Mouse (Mus musculus): ENCODE data around the gene Tat.

Tat gene

DNA sequence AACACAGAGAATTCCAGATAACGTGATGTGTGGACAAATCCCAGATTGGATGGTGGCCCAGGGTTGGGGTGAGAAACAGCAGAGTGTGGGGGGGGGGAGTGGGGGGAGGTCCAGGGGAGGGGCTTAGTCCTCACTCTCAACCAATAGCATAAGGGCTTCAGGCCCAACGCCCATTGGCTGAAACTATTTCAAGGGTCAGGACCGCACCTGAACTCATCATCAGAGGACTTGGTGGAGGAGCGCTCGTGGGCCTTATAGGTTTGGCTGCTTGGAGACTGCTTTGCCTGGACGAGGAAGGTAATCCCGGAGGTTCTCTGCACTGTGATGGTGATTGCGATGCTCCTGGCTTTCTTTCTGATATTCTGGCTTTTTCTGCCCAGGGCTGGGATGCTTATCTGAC is at the start of gene Tat:
Gene Tat, plus strand, starts transcription at position 214 of the 400 bp plus-strand sequence.
- no peak for DNase-seq (ENCODE audit: low spot score)

DNA sequence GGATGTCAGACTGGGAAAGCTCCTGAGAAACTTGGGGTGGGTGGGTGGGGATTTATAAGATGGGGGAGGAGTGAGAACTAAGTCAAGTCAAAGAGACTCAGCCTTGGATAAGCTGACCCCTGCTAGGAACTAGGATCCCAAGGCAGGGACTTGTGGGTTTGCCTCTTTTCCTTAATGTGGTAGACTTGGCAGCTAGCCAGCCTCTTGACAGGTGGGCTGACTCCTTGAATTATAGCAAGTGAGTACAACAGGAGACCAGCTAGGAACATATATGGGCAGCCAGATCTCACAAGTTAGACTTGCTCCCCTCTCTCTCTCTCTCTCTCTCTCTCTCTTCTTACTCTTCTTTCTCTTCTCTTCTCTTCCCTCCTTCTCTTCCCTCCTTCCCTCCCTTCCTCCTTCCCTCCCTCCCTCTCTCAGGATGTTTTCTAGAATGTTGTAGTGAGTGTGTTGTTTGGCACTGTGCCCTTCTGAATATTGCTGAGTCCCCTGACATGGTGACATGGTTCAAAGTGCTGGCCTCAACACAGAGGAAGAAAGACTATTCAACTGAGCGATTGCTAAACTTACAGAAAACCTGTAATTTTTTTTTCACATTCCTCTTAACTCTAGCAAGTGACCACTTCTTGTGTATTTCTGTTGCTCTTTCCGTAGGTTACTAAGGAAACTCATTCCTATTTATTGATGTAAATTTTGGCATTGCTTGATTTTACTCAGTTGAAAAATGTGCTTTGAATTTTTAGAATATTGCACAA is 48.5 kb upstream of the Tat start:
- DNase-seq (ENCODE audit: low spot score): no peak

DNA sequence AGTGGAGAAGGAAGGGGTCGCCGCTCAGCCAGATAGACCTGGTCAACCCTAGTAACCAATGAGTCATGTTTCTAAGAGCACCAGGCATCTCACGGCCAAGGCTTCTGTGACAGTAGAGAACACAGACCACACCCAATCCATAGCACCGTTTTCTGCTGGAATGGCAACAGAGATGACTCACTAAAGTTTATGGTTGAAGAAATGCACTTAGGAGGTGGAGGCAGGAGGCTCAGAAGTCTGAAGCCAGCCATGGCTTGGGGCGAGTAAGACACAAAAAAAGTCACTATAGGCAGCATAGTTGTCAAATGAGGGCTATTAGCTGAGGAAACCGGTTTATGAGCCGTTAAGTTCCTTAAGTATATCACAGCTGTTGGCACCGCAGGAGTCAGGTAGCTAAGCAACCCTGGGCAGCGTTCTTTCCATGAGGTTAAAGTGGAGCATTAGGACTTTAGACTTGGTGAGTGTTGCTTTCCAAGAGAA is 45.0 kb upstream of the Tat start:
- no peak for DNase-seq (ENCODE audit: low spot score)

DNA sequence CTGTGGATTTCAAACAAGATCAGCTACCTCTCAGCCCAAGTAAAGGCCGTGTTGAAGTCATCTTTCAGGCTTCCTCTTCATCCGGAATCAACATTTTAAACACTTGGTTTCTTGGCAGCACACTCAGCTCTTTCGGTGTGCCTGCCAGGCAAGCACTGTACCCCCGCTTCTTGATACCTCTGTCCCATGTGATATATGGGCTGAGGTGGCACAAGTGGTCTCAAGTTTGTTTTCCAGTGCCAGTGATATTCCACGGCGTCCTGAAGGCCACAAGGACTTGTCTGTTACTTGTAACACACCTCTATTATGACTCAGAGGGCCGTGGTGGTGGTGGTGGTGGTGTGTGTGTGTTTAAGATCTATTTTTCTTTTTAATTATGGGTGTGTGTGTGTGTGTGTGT is 44.5 kb upstream of the Tat start:
- no peak for DNase-seq (ENCODE audit: low spot score)

DNA sequence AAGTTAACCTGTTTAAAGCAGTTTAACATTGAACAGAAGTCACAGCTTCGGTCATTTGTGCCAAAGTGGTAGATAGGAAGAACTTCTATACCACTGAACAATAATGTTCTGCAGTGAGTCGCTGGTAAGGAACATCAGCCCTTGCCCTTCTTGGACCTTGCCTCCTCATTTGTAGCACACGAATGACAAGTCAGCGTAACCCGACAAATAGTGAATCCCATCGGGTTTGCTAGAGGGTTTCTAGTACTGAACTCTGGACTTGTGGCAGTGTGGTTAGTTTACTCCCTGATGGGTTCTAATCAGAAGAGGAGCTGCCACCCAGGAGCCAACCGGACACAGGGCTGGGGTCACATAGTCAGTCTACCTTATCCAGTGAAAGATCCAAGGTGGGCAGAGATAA is 44.0 kb upstream of the Tat start:
- no peak for DNase-seq (ENCODE audit: low spot score)

DNA sequence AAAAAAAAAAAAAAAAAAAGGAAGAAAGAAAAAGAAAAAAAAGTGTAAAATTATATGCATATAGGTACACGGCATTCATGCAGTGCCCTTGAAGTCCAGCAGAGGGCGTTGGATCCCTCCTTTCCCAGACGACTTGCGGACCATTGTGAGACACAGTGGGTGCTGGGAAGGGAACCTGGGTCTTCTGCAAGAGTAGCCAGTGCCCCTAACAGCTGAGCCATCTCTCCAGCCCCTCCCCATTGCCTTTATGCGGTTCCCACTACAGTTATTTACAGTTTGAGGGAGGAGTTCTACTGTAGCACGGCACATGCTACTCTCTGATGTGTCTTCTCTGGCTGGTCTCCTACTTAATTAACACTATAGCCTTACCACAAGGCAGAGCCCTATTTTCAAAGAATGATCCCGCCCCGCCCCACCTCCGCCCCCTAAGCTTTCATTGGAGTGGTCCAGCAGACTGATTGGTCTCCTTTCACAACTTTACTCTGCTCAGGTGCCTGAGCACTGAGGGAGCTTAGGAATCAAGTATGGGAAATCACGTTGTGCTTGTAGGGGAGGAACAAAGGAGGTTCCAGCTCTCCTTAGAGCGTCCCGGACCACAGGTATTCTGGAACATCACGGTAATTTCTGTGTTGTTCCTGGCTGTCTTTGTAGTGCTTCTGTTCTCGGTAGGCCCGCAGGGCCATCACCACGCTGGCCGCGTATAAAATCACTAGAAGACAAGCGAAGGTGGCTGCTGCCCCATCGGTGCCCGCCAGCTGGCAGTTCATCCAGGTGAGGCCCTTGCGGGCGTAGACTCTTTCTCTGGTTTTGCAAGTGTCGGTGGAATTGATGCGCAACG is 42.6 kb upstream of the Tat start:
- peak; percentile 68 for DNase-seq (ENCODE audit: low spot score)

DNA sequence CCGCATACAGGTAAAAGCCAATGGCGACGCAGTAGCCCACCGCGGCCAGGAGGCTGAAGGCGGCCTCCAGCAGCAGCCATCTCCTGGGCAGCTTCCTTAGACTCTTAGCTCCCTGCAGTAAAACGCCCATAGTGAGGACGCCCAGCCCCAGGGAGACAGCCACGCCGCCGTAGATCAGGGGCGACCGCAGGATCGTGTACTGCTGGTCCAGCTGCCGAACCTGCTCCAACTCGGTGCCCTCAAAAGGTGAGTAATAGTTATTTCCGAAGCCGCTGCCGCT is 42.0 kb upstream of the Tat start:
- DNase-seq (ENCODE audit: low spot score): no peak

DNA sequence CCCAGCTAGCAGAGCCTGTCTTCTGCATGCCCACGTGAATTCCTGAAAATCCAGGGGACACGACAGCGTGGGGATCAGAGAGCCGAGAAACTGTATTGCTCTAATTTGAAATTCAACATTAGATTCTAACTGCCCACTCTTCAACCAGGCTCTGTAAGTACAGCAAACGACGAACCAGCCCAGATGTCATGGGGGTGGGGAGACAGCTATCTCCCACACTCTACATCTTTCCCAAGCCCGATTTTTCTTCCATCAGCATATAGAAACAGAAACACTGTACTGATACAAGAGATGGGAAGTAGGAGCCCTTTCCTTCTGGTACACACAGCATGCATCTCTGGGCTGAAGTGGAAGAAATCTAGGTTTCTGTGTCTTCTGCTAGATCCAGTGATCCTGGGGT is 38.1 kb upstream of the Tat start:
- no peak for DNase-seq (ENCODE audit: low spot score)

DNA sequence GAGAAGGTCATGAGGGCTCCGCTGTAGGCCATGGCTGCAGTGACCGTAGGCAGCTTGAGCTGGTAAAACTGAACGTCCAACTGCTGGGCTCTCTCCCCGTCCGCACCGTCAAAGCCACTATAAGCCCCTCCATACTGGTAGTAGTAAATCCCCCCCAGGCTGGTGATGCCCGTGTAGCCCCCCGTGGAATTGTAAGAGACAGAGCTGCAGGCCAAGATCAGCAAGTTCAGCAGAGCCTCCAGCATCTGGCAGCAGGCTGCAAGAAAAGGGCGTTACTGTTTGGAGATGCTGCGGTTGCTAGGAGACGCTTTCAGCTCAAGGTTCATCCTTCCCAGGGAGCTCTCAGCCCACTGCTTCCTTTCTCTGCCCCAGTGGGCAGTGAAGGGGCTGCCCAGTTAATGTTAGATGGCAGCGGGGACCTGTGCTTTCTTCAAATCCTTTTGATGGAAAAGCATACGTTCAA is 35.7 kb upstream of the Tat start:
- DNase-seq (ENCODE audit: low spot score): no peak

DNA sequence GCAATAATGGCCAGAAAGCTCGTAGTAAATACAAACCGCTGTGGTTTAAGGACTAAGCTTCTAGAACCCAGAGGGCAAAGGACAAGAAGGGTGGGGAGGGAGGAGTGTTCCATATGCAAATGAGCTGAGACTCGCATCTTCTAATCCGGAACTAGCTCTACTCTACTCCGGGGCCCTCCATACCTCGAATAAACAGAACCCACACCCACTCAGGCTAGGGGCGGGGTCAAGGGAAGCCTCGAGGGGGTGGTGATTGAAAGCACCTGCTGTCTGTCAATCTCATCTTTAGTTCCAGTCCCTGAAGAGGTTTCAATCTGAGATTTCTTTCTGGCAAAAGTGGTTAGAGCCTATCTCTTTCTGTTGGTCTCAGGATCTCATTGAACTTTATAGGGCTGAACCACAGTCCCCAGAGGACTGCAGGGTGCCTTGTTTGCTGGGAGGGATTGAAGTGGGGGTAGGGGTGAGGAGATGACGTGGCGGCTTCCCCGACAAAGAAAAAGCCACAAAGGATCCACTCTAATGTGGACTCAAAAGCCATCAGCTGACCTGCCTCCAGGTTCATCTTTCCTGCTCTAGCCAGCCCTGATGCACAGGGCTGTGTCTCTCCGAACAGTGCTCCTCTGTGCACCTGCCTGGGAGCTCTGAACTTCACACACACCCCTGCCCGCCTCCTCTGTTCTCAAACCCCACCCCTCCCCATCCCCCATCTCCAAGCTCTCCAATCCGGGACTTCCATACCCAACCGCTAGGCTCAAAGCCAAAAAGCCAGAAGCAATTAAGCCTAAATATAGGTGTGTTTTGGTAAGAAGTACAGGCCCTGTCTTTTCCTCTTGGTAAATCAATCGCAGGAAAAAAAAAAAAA is 32.8 kb upstream of the Tat start:
- DNase-seq (ENCODE audit: low spot score): no peak

DNA sequence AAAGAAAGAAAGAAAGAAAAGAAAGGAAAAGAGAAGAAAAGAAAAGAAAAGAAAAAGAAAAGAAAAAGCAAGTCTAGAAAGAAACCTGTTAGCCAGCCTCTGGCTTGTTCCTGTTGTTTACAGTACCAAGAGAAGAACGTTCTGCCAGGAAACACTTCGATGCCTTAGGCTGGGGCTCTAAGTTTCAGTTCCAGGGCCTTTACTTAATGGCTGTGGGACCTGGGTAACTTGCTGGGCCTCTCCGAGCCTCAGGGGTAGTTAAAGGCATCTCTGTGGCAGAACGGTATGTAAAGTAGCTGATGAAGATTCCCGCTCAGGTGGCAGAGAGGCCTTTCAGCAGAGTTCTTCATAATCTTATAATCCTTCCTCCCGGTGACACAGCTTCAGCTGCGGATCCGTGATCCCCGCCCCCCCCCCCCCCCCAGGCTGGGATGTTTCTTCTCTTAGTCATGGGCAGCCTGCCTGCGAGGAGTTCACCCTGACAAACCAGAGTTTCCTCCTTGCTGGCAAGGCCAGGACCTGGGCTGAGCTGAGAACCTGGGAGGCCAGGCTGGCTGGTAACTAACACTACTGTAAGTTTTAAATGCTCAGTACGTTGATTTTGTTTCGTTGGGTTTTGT is 32.1 kb upstream of the Tat start:
- no peak for DNase-seq (ENCODE audit: low spot score)

DNA sequence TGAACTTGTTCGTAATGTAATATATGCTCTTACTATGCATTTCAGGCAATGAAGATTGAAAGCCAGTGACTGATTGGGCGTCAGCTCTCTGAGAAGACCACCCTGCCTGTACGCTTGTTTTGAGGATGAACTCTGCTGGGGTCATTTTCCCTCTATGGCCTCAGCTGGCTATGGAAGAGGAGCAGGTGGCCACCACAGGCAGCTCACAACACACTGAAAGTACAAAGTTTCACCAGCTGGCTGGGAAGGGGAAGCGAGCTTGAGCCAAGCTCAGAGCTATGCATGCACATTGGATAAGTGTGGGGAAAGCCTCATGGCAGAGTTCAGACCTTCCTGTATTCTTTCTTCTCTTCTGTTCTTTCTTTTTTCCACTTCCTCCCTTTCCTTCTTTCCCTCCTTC is 31.1 kb upstream of the Tat start:
- DNase-seq (ENCODE audit: low spot score): no peak

DNA sequence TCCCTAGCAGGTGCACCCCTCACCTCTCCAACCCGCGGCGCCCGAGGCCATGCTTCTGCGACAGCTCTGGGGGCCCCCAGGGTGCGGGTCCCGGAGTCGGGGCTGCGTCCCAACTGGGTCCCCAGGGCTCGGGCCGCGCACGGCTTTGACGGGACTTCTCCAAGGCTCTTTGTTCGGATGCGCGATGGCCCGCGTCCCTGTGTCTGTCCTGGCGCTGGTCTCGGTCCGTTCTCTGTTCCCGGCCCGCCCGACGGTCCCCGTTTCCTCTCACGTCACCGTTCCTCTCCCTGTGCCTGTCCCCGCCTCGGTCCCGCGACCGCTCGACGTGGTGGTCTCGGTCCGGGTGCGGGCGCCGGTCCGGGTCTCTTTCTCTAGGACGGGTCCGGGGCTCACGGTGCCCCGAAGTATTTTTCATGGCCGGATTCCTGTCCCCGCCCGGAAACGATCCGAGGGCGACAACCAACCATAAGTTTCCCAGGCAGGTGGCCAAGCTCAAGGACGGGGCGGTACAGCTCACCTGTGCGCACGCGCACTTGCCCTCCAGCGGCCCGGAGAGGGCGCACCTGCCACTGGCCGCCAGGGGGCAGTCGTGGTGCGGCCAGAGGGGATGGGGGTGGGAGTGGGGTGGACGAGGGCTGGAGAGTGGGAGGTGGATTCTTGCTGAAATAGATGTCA is 28.4 kb upstream of the Tat start, which contains the start of gene Marveld3:
Gene Marveld3, minus strand, starts transcription at position 511 of the 675 bp plus-strand sequence.
- DNase-seq (ENCODE audit: low spot score): peak; percentile 71

DNA sequence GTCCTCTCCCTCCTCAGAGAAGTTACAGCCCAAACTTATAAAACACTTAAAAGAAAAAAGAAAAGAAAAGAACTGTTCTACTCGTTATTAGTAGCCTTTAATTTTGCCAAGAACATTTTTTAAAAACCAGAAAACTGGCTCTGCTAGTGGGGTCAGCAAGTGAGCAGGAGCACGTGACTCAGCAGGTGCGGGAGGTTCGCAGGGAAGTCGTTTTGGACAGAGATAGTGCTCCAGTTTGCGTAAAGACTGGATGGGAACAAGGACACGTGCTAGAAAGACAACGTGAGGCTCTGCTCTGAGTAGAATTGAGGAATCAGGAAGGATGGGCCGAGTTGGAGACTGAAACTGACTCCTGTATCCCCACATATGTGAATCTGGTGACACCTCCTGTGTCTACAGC is 27.3 kb upstream of the Tat start:
- DNase-seq (ENCODE audit: low spot score): no peak

DNA sequence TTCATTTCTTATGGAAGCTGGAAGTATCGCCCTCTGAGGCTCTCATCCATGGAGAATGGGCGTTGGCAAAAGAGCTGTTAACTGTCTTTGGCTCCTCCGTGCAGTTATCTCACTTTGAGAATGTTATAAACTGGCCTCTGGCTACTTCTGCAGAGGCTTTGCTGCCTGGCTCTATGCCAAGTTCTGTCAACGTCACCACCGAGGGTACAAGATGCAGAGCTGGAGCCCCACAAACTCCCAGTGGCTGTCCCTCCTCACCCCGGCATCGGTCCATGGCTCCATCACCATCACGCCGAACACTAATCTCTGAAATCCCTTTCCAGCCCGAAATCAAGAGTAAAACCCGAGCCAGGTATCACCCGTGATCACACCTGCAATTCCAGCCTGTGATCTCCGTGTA is 26.8 kb upstream of the Tat start:
- no peak for DNase-seq (ENCODE audit: low spot score)

DNA sequence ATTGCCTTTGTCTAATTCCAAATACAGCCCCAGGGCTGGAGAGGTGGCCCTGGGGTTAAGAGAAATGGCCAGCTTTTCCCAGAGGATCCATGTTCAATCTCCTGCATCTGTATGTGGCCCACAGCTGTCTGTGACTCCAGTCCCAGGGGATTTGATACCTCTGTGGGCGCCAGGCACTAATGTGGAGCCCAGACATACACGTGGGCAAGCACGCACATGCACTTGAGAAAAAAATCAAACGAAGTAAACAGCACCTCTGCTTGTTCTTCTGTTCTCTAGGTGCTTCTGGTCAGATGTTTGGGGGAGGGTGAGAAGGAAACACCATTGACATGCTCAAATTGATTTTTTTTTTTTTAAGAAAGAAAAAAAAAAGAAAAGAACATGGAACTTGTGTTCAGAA is 26.1 kb upstream of the Tat start:
- no peak for DNase-seq (ENCODE audit: low spot score)

DNA sequence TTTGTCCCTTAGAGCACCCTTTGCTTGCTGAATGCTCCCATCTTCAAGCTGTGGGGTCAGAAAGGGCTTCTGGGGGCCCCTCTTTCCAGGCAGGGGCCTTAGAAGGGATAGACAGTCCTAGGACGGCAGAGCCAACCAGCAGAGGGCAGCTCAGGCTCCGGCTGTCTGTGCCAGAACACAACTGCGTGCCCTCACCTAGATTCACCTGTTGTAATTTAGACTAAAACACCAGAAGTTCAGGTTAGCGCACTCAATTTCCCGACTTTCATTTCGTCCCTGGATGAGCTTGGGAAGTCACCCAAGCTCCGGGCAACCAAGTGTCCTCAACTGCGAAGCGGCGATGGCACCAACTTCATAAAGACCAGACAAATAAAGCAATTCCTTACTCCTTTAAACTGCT is 21.4 kb upstream of the Tat start:
- DNase-seq (ENCODE audit: low spot score): no peak

DNA sequence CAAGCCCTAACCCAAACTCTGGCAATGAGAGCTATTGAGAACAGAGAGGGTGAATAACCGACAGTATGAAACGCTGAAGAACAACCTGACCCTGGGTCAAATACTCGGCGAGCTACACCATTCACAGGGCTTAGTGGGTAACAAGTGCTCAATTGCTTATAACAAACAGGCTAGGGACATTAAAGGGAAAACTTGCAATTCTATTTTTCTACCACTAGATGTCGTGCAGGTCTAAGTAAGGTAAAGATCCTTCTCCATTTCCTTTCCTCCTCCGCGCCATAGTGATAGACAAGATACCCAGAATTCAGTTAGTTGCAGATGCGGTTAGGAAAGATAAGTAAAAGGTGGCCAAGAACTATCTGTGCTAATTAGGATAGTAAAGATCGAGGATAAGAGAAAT is 19.9 kb upstream of the Tat start:
- DNase-seq (ENCODE audit: low spot score): no peak

DNA sequence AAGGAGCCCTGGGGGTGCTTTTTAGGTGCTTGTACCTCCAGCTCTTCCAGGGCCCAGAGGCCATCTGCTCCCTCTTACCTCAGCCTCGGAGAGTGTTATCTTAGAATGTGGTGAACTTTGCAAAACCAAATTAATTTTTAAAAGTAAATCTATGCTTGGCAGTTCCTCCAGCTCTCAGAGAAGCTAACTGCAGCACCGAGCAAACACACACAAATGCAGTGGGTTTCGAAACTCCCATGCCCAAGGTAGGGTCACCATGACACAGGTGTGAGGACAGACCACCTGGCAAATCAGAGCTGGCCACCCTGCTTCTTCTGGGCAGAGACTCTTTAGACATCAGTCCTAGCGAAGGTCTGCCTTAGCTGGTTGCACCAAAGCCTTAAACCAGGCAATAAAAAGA is 17.3 kb upstream of the Tat start:
- DNase-seq (ENCODE audit: low spot score): no peak

DNA sequence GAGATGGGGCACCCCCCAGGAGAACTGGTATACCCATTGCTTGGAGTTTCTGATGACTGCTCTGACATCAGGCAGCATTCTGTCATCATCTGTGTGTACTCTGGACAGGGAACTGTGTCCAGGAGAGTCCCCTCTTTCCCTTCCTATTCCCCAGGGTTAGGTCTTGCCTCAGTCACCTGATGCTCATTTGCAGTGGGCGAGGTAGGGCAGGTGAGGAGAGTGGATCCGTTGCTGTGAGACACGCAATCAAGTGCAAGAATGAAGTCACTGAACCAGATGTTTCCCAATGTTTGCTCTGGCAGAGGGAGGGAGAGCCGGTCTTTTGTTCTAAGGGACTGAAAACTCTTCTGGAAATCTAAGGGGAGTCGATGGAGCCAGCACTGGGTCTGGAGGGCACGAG is 10.9 kb upstream of the Tat start:
- DNase-seq (ENCODE audit: low spot score): no peak

DNA sequence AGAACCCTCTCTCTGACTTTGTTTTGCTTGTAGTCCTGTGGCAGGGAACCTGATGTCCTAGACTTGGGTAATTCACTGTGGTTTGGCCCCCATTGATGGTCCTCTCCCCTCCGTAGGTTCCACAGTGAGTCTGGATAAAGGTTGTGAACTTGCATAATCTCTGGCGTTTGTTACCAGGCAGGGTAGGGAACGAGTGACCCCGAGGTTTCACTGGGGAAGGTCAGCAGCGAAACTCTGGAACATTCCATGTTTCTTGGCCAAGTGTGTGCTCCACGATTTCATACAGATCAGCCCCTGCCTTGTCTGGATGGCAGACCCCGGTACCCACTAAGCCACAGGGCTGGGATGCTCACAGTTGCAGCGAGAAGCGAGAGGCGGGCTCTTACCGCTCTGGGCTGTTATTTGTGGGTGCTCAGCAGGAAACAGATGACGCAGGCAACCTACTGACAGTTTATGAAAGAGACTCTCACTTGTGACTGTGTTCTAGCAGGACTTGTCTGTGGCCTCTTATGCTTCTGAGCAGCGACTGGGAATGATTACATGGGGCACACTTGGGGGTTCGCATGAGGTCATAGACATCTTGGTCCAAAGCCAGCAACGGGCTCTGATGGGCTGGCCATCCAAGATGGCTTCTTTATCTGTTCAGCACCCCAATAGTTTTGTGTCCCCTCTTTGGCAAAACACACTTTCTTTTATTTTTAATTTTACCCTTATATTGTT is 7.7 kb upstream of the Tat start:
- DNase-seq (ENCODE audit: low spot score): no peak
